Mouse (Mus musculus): ENCODE data around the gene Gm21800. TPM values are rescaled to one million over a fixed set of nuclear protein-coding genes. Genes with fewer than 3 reads are reported as not detected.

Gene Gm21800
- polyA plus RNA-seq (2015; fragmentation: Nextera tagmentation; extraction: Ambion mirVana): not detected in 2 replicates

GRCm38 (mm10) chrY:41406198-41406597 lies at the start of gene Gm21800:
Gene Gm21800, plus strand, starts transcription at chrY:41406498.

Measured in neural tube, postnatal 0 days (tissue).